Mouse (Mus musculus) midbrain, embryonic 15.5 days (tissue): ENCODE results near the gene Arrdc4. TPM values are rescaled to one million over a fixed set of nuclear protein-coding genes. Genes with fewer than 3 reads are reported as not detected.
A peak's percentile ranks its signal among the peaks of the same experiment; 100 is the strongest.

Source experiments
- ATAC-seq: fragments of 200-750 bp; cut with Nextera tagmentation; replicated peaks from 2 replicates; pipeline ENCODE4 v1.8.0; 2017; ENCODE audit warnings: moderate TSS enrichment
- H3K27ac ChIP-seq: fragments of 300-500 bp; sonication (generic); 2 replicates; pipeline ENCODE4 v1.5.1; 2015; ENCODE audit warnings: mild to moderate bottlenecking, inconsistent platforms
- H3K27me3 ChIP-seq: fragments of 300-500 bp; sonication (generic); replicated peaks from 2 replicates; pipeline ENCODE4 v1.6.1; 2015; ENCODE audit warnings: inconsistent platforms
- H3K36me3 ChIP-seq: fragments of 300-500 bp; sonication (generic); replicated peaks from 2 replicates; pipeline ENCODE4 v1.6.1; 2015; ENCODE audit warnings: inconsistent platforms
- H3K4me1 ChIP-seq: fragments of 300-500 bp; sonication (generic); 2 replicates; pipeline ENCODE4 v1.6.1; 2015; ENCODE audit warnings: inconsistent platforms
- H3K4me2 ChIP-seq: fragments of 300-500 bp; sonication (generic); 2 replicates; pipeline ENCODE4 v1.6.1; 2015; ENCODE audit warnings: inconsistent platforms, mild to moderate bottlenecking, moderate library complexity
- H3K4me3 ChIP-seq: fragments of 300-500 bp; sonication (generic); 2 replicates; pipeline ENCODE4 v1.5.1; 2015; ENCODE audit warnings: mild to moderate bottlenecking, inconsistent platforms
- H3K9ac ChIP-seq: fragments of 300-500 bp; sonication (generic); 2 replicates; pipeline ENCODE4 v1.6.1; 2015; ENCODE audit warnings: mild to moderate bottlenecking, inconsistent platforms
- H3K9me3 ChIP-seq: fragments of 300-500 bp; sonication (generic); 2 replicates; pipeline ENCODE4 v1.6.1; 2016; ENCODE audit warnings: inconsistent platforms
- WGBS: fragments of 180-500 bp; shearing (Covaris S2); methylation state at CpG from one replicate; pipeline ENCODE4 v1.1.7; 2015; ENCODE audit warnings: mixed read lengths; 5-methylcytosine and 5-hydroxymethylcytosine counted together
- polyA plus RNA-seq: library from polyadenylated mRNA; unstranded; fragments of >200 nt; fragmentation: Nextera tagmentation; extraction: Ambion mirVana; gene quantifications from 2 replicates; pipeline ENCODE4 v1.2.1, GENCODE M21; 2015

Arrdc4 gene
- polyA plus RNA-seq, 1 experiment from 2014 or later: 23.4 TPM

DNA sequence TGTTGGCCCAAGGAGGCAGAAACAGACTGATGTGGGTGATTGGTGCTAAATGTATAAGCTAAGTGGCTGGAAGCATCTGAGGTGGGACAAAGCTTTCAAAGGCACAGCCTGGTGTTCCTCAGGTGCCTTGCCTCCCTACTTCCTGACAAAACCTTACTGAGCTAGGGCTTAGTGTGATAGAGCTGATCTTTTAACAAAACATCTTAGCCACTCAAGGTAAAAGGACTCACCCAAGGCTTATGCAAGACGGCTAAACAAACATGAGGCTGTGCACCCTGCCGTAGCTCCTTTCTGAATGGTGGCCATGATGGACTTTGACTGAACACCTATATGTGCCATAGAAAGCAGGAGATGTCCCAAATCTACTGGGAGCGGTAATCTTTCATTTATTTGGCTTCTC, 51.7 kb downstream of the Arrdc4 start:
- no peaks in the 10 kb centered on the region for H3K27me3 ChIP-seq
- no peaks in the 10 kb centered on the region for H3K36me3 ChIP-seq
- no peak overlapping the region for H3K27ac ChIP-seq
- no peaks in the 10 kb centered on the region for H3K9me3 ChIP-seq
- no peak overlapping the region for H3K4me2 ChIP-seq
- no peak overlapping the region for H3K4me3 ChIP-seq
- no peak for ATAC-seq
- no peaks in the 10 kb centered on the region for H3K4me1 ChIP-seq
- H3K9ac ChIP-seq: no peak overlapping the region
- WGBS: 86% methylated on average over 3 of the region's 3 CpGs

GRCm38 (mm10) chr7:68696908-68697307, 52.1 kb downstream of the Arrdc4 start:
- no peaks in the 10 kb centered on the region for H3K27me3 ChIP-seq
- no peak overlapping the region for H3K9ac ChIP-seq
- 77% methylated on average over 6 of the region's 6 CpGs for WGBS
- no peak overlapping the region for H3K27ac ChIP-seq
- no peak for ATAC-seq
- H3K4me1 ChIP-seq: no peaks in the 10 kb centered on the region
- H3K36me3 ChIP-seq: no peaks in the 10 kb centered on the region
- H3K4me2 ChIP-seq: no peak overlapping the region
- H3K4me3 ChIP-seq: no peak overlapping the region
- H3K9me3 ChIP-seq: no peaks in the 10 kb centered on the region

GRCm38 (mm10) chr7:68696446-68696845, 52.6 kb downstream of the Arrdc4 start:
- H3K4me1 ChIP-seq: no peaks in the 10 kb centered on the region
- no peak overlapping the region for H3K9ac ChIP-seq
- H3K27me3 ChIP-seq: no peaks in the 10 kb centered on the region
- no peak overlapping the region for H3K4me3 ChIP-seq
- 90% methylated on average over 5 of the region's 5 CpGs for WGBS
- H3K4me2 ChIP-seq: no peak overlapping the region
- no peak for ATAC-seq
- no peaks in the 10 kb centered on the region for H3K9me3 ChIP-seq
- no peak overlapping the region for H3K27ac ChIP-seq
- no peaks in the 10 kb centered on the region for H3K36me3 ChIP-seq

GRCm38 (mm10) chr7:68692731-68693130, 56.3 kb downstream of the Arrdc4 start:
- Histone ChIP-seq H3K9me3 (no peaks in the 10 kb centered on the region), H3K4me1 (no peaks in the 10 kb centered on the region), H3K27me3 (no peaks in the 10 kb centered on the region), H3K36me3 (no peaks in the 10 kb centered on the region), H3K4me3 (no peak overlapping the region), H3K4me2 (no peak overlapping the region), H3K27ac (no peak overlapping the region), H3K9ac (no peak overlapping the region)
- 65% methylated on average over 4 of the region's 4 CpGs for WGBS
- no peak for ATAC-seq

DNA sequence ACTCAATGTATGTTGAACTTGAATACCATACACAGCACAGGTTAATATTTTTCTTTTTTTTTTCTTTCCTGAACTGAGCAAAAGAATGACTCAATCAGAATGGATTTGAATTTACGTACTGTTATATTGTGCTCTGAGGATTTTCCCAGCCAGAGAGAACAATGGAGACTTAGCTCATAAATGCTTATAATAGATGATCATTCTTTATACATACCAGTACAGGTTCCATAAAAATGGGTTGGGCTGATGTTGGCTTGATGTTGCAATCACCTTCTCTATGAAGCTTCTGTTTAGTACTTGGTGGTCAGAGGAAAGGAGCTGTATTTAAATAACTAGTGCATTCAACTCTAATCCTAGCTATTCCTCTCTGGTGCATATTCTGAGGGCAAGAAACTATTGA, 57.6 kb downstream of the Arrdc4 start:
- Histone ChIP-seq H3K9ac (no peak overlapping the region), H3K4me3 (no peak overlapping the region), H3K4me2 (no peak overlapping the region), H3K9me3 (no peaks in the 10 kb centered on the region), H3K4me1 (peaks cover 6% of the 10 kb centered on the region; the same call in 1 of the 2 replicates), H3K27me3 (no peaks in the 10 kb centered on the region), H3K27ac (no peak overlapping the region), H3K36me3 (no peaks in the 10 kb centered on the region)
- no peak for ATAC-seq
- WGBS: 89% methylated on average over 1 of the region's 1 CpGs

- peak; percentile 67 for ATAC-seq
These were observed 61.9 kb downstream of the Arrdc4 start for GRCm38 (mm10) chr7:68687140-68687611.

More at GRCm38 (mm10) chr7:68687140-68687611, 61.9 kb downstream of the Arrdc4 start:
- Histone ChIP-seq H3K4me2 (no peak overlapping the region), H3K9me3 (no peaks in the 10 kb centered on the region), H3K27me3 (no peaks in the 10 kb centered on the region), H3K27ac (peak overlapping the region; percentile 58; the same call in 1 of the 2 replicates), H3K4me3 (no peak overlapping the region), H3K9ac (no peak overlapping the region), H3K4me1 (peaks cover 11% of the 10 kb centered on the region; the same call in 1 of the 2 replicates), H3K36me3 (no peaks in the 10 kb centered on the region)
- 30% methylated on average over 4 of the region's 4 CpGs for WGBS
